Mouse (Mus musculus): ENCODE results near the gene Ccin. TPM values are rescaled to one million over a fixed set of nuclear protein-coding genes. Genes with fewer than 3 reads are reported as not detected.

The Ccin gene
- polyA plus RNA-seq, 1 experiment from 2014 or later, result not detected

- Histone ChIP-seq H3K4me3 (no peak within 1 kb of the TSS), H3K9me3 (no peaks in the 10 kb centered on the region), H3K36me3 (no peaks in the 10 kb centered on the region), H3K9ac (no peak within 1 kb of the TSS), H3K4me2 (no peak within 1 kb of the TSS), H3K27ac (no peak within 1 kb of the TSS), H3K27me3 (no peaks in the 10 kb centered on the region), H3K4me1 (no peaks in the 10 kb centered on the region)
- no peak; the same call in 1 of the 2 replicates for ATAC-seq (ENCODE audit: borderline replicate concordance, extremely low read depth, low FRiP score, low TSS enrichment)
- WGBS, result 81% methylated on average over 5 of the region's 5 CpGs
Measured at GRCm38 (mm10) chr4:44004126-44004525, 20.8 kb downstream of the Ccin start, which contains the start of gene Clta. TSS of gene Clta (plus strand) at chr4:44004452.

- Histone ChIP-seq H3K9me3 (no peaks in the 10 kb centered on the region), H3K4me3 (no peak overlapping the region), H3K4me1 (no peaks in the 10 kb centered on the region), H3K27me3 (no peaks in the 10 kb centered on the region), H3K4me2 (no peak overlapping the region), H3K27ac (no peak overlapping the region), H3K36me3 (no peaks in the 10 kb centered on the region), H3K9ac (no peak overlapping the region)
- 62% methylated on average over 3 of the region's 3 CpGs for WGBS
- no peak for ATAC-seq (ENCODE audit: borderline replicate concordance, extremely low read depth, low FRiP score, low TSS enrichment)
Measured at GRCm38 (mm10) chr4:44004623-44005409, 21.5 kb downstream of the Ccin start.

- H3K9me3 ChIP-seq, result no peaks in the 10 kb centered on the region
- peaks cover 20% of the 10 kb centered on the region for H3K4me1 ChIP-seq
- H3K27ac ChIP-seq, result no peak overlapping the region
- no peak overlapping the region for H3K4me3 ChIP-seq
- no peak overlapping the region for H3K9ac ChIP-seq
- WGBS, result 90% methylated on average over 1 of the region's 1 CpGs
- ATAC-seq (ENCODE audit: borderline replicate concordance, extremely low read depth, low FRiP score, low TSS enrichment), result no peak
- H3K4me2 ChIP-seq, result no peak overlapping the region
- no peaks in the 10 kb centered on the region for H3K27me3 ChIP-seq
- no peaks in the 10 kb centered on the region for H3K36me3 ChIP-seq
Measured at GRCm38 (mm10) chr4:44010176-44010575, 26.9 kb downstream of the Ccin start.

- no peak overlapping the region for H3K9ac ChIP-seq
- no peaks in the 10 kb centered on the region for H3K9me3 ChIP-seq
- WGBS, result 47% methylated on average over 2 of the region's 2 CpGs
- ATAC-seq (ENCODE audit: borderline replicate concordance, extremely low read depth, low FRiP score, low TSS enrichment), result no peak
- no peak overlapping the region for H3K27ac ChIP-seq
- no peaks in the 10 kb centered on the region for H3K27me3 ChIP-seq
- H3K36me3 ChIP-seq, result no peaks in the 10 kb centered on the region
- no peak overlapping the region for H3K4me2 ChIP-seq
- peaks cover 20% of the 10 kb centered on the region for H3K4me1 ChIP-seq
- H3K4me3 ChIP-seq, result no peak overlapping the region
Measured at GRCm38 (mm10) chr4:44010893-44011292, 27.6 kb downstream of the Ccin start.

GRCm38 (mm10) chr4:44011799-44012198 lies 28.5 kb downstream of the Ccin start:
- H3K4me3 ChIP-seq, result peak overlapping the region; percentile 94
- H3K9me3 ChIP-seq, result no peaks in the 10 kb centered on the region
- H3K27ac ChIP-seq, result 0 out of 2 replicates have a peak overlapping the region, but pooled peaks have one; percentile 41
- no peak for ATAC-seq (ENCODE audit: borderline replicate concordance, extremely low read depth, low FRiP score, low TSS enrichment)
- H3K4me1 ChIP-seq, result peaks cover 20% of the 10 kb centered on the region
- H3K36me3 ChIP-seq, result no peaks in the 10 kb centered on the region
- H3K27me3 ChIP-seq, result no peaks in the 10 kb centered on the region
- 72% methylated on average over 3 of the region's 3 CpGs for WGBS
- peak overlapping the region; percentile 43 for H3K9ac ChIP-seq
- H3K4me2 ChIP-seq, result peak overlapping the region; percentile 88

GRCm38 (mm10) chr4:44012376-44013367 lies 29.4 kb downstream of the Ccin start:
- Histone ChIP-seq H3K27me3 (no peaks in the 10 kb centered on the region), H3K9ac (peak overlapping the region; percentile 95), H3K36me3 (no peaks in the 10 kb centered on the region), H3K9me3 (no peaks in the 10 kb centered on the region), H3K4me2 (peak overlapping the region; percentile 88), H3K4me1 (peaks cover 20% of the 10 kb centered on the region), H3K4me3 (peak overlapping the region; percentile 94), H3K27ac (peak overlapping the region; percentile 73)
- under 1% methylated on average over 77 of the region's 77 CpGs for WGBS
- peak; percentile 99 for ATAC-seq (ENCODE audit: borderline replicate concordance, extremely low read depth, low FRiP score, low TSS enrichment)

- Histone ChIP-seq H3K4me2 (peak overlapping the region; percentile 88), H3K27ac (no peak overlapping the region), H3K4me1 (peaks cover 20% of the 10 kb centered on the region), H3K9ac (peak overlapping the region; percentile 95), H3K9me3 (no peaks in the 10 kb centered on the region), H3K27me3 (no peaks in the 10 kb centered on the region), H3K36me3 (peaks cover 3% of the 10 kb centered on the region; the same call in 1 of the 2 replicates), H3K4me3 (peak overlapping the region; percentile 94)
- ATAC-seq (ENCODE audit: borderline replicate concordance, extremely low read depth, low FRiP score, low TSS enrichment), result no peak
- 21% methylated on average over 11 of the region's 11 CpGs for WGBS
Measured at GRCm38 (mm10) chr4:44013391-44014070, 30.2 kb downstream of the Ccin start.

- no peak overlapping the region for H3K27ac ChIP-seq
- no peak overlapping the region for H3K4me3 ChIP-seq
- no peak overlapping the region for H3K4me2 ChIP-seq
- peaks cover 20% of the 10 kb centered on the region for H3K4me1 ChIP-seq
- no peak overlapping the region for H3K9ac ChIP-seq
- H3K27me3 ChIP-seq, result no peaks in the 10 kb centered on the region
- H3K9me3 ChIP-seq, result no peaks in the 10 kb centered on the region
- ATAC-seq (ENCODE audit: borderline replicate concordance, extremely low read depth, low FRiP score, low TSS enrichment), result no peak
- WGBS, result 92% methylated on average over 4 of the region's 4 CpGs
- peaks cover 29% of the 10 kb centered on the region for H3K36me3 ChIP-seq
Measured at GRCm38 (mm10) chr4:44016071-44016470, 32.8 kb downstream of the Ccin start.

GRCm38 (mm10) chr4:44016791-44017190 lies 33.5 kb downstream of the Ccin start:
- no peak overlapping the region for H3K9ac ChIP-seq
- H3K9me3 ChIP-seq, result no peaks in the 10 kb centered on the region
- peaks cover 19% of the 10 kb centered on the region for H3K4me1 ChIP-seq
- H3K27me3 ChIP-seq, result no peaks in the 10 kb centered on the region
- peaks cover 34% of the 10 kb centered on the region for H3K36me3 ChIP-seq
- H3K4me2 ChIP-seq, result no peak overlapping the region
- WGBS, result 88% methylated on average over 12 of the region's 12 CpGs
- no peak for ATAC-seq (ENCODE audit: borderline replicate concordance, extremely low read depth, low FRiP score, low TSS enrichment)
- no peak overlapping the region for H3K4me3 ChIP-seq
- no peak overlapping the region for H3K27ac ChIP-seq

- H3K27me3 ChIP-seq, result no peaks in the 10 kb centered on the region
- H3K36me3 ChIP-seq, result peaks cover 88% of the 10 kb centered on the region
- no peaks in the 10 kb centered on the region for H3K9me3 ChIP-seq
- no peaks in the 10 kb centered on the region for H3K4me1 ChIP-seq
- no peak overlapping the region for H3K4me2 ChIP-seq
- H3K4me3 ChIP-seq, result no peak overlapping the region
- WGBS, result 74% methylated on average over 4 of the region's 4 CpGs
- no peak overlapping the region for H3K27ac ChIP-seq
- no peak for ATAC-seq (ENCODE audit: borderline replicate concordance, extremely low read depth, low FRiP score, low TSS enrichment)
- no peak overlapping the region for H3K9ac ChIP-seq
Measured at GRCm38 (mm10) chr4:44022323-44022722, 39.0 kb downstream of the Ccin start.

GRCm38 (mm10) chr4:44022766-44023165 lies 39.5 kb downstream of the Ccin start:
- 92% methylated on average over 11 of the region's 11 CpGs for WGBS
- Histone ChIP-seq H3K4me3 (no peak overlapping the region), H3K9ac (no peak overlapping the region), H3K27me3 (no peaks in the 10 kb centered on the region), H3K4me1 (no peaks in the 10 kb centered on the region), H3K27ac (no peak overlapping the region), H3K36me3 (peaks cover 92% of the 10 kb centered on the region), H3K9me3 (no peaks in the 10 kb centered on the region), H3K4me2 (no peak overlapping the region)
- no peak for ATAC-seq (ENCODE audit: borderline replicate concordance, extremely low read depth, low FRiP score, low TSS enrichment)
